Mouse (Mus musculus) urinary bladder, postnatal 10 days (tissue): ENCODE measurements around the gene Gm14440.
"Not testable (repeated sequence)": the region's sequence is repeated elsewhere in the genome, so short reads cannot be mapped to it uniquely, and the experiment has no call there.

ENCODE experiments used
- DNase-seq: peaks from one replicate; pipeline ENCODE4 v3.0.0; 2022; ENCODE audit warnings: low spot score

Gm14440 gene

DNA sequence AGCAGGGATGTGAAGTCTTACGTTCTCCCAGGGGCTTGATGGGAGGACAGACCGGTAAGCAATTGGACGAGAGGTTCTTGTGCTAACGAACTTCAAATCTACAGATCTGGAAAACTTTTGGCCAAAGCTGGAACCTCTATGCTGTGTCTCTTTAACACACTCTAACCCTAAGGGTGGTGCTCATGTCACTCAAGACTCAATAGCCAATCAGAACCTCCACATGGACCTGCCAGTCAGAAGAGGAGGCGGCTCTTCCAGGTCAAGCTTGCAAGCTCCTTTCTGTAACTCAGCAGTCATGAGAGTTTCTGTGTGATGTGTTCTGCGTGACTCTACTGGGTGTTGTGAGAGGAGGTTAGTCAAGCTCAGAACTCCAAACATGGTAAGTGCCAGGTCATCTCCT lies at the start of gene Gm14440:
Gene Gm14440 (plus strand): TSS at position 301 of the 400 bp plus-strand sequence.
- DNase-seq: not testable (repeated sequence)
